In the genomic region with DNA sequence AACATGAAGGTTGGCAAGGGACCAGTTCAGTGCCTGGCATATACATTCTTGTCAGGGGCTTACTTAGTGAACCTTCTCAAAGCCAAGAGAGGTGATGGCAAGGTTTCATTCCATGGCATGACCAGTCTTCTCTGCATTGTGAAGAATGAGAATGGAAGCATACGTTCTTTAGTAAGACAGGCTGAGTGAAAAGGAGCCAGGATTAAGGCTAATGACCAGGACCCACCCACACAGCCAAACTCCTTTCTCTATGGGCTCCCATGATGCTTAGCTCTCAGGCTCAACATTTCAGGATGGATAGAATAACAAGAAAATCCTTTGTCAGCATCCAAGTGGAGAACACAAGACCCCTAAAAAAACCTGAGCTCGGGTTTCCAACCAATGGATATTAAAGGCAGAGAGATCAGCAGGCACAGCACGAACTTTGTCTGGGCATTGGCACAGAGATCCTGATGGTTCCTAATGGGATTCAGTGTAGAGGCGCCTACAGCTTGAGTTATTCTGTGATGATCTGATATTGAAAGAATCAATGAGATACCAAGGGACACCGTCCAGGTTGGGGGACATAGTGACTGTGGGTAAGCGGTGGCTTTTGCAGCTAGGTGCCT, we compare ENCODE assay signal across 21 mouse cellular contexts.
"Had no signal": no experiment of that assay in that cellular context is flagged by ENCODE, and none has a peak within 500 bp of the region (broad histone marks: within the 10 kb centered on the region; RNA-seq: fewer than 3 reads in every experiment).

No protein-coding gene starts in this region.

- H3K9ac ChIP-seq: kidney, embryonic 15.5 days; limb, embryonic 13.5 days; liver, embryonic 12.5 days; liver, embryonic 15.5 days; lung, embryonic 15.5 days; neural tube, embryonic 12.5 days; neural tube, embryonic 15.5 days; stomach, embryonic 15.5 days had no signal

- H3K27me3 ChIP-seq: kidney, embryonic 15.5 days; liver, embryonic 12.5 days; liver, embryonic 15.5 days; megakaryocyte, embryonic 14.5 days; neural tube, embryonic 12.5 days; neural tube, embryonic 15.5 days; stomach, embryonic 15.5 days had no signal

- H3K9me3 ChIP-seq: kidney, embryonic 15.5 days; limb, embryonic 10.5 days; limb, embryonic 13.5 days; liver, embryonic 12.5 days; liver, embryonic 15.5 days; lung, embryonic 15.5 days; neural tube, embryonic 12.5 days; neural tube, embryonic 15.5 days; stomach, embryonic 15.5 days had no signal

- H3K4me1 ChIP-seq: kidney, embryonic 15.5 days; limb, embryonic 10.5 days; liver, embryonic 12.5 days; liver, embryonic 15.5 days; lung, embryonic 15.5 days; megakaryocyte, embryonic 14.5 days; neural tube, embryonic 12.5 days; neural tube, embryonic 15.5 days; stomach, embryonic 15.5 days had no signal

- H3K4me2 ChIP-seq: kidney, embryonic 15.5 days; limb, embryonic 13.5 days; liver, embryonic 12.5 days; liver, embryonic 15.5 days; lung, embryonic 15.5 days; midbrain, embryonic 11.5 days; neural tube, embryonic 12.5 days; neural tube, embryonic 15.5 days; stomach, embryonic 15.5 days had no signal

- H3K27ac ChIP-seq: kidney, embryonic 15.5 days; limb, embryonic 10.5 days; limb, embryonic 13.5 days; liver, embryonic 12.5 days; liver, embryonic 15.5 days; lung, embryonic 15.5 days; neural tube, embryonic 12.5 days; neural tube, embryonic 15.5 days; stomach, embryonic 15.5 days had no signal

- ATAC-seq: liver, embryonic 12.5 days had no signal

- H3K4me3 ChIP-seq: kidney, embryonic 15.5 days; limb, embryonic 10.5 days; limb, embryonic 13.5 days; liver, embryonic 12.5 days; liver, embryonic 15.5 days; lung, embryonic 15.5 days; megakaryocyte, embryonic 14.5 days; neural tube, embryonic 12.5 days; neural tube, embryonic 15.5 days; stomach, embryonic 15.5 days had no signal

- DNase-seq: kidney, postnatal 14 days; kidney, postnatal 4 days; liver; lung, adult 18-20 months; lung, postnatal 10 days; lung, postnatal 36 days; midbrain, embryonic 14.5 days; right cerebral cortex, postnatal 25 days; spleen, adult 18-20 months; thymus, postnatal 25 days had no signal

- H3K36me3 ChIP-seq: kidney, embryonic 15.5 days; limb, embryonic 10.5 days; limb, embryonic 13.5 days; liver, embryonic 12.5 days; liver, embryonic 15.5 days; lung, embryonic 15.5 days; neural tube, embryonic 12.5 days; neural tube, embryonic 15.5 days; stomach, embryonic 15.5 days had no signal
